Mouse (Mus musculus): ENCODE measurements at regions not wholly inside any gene's neighbourhood (a gene's known extent, or its start where the extent isn't known, plus 50 kb on each side); places are given as distances from the start of the nearest gene placed in this dataset.

DNA sequence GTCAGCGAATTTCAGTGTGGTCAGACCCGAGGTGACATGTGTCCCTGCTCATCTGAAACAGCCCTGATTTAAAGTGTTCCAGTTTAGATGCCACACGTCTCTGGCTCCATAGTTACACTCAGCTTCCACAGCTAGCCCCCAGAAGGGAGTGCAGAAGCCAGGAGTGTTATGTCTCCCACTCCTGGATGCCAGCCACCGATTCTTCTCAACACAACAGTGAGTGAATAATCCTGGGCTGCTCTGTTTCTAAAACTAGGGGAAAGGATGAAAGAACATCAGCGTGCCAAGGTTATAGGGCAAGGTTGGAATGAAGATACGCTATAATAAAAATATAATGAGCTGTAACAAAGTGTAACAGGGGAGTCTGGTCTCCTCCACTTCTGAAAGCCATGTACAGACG, 51.5 kb upstream of the Stmnd1 start:
- no peak for DNase-seq

DNA sequence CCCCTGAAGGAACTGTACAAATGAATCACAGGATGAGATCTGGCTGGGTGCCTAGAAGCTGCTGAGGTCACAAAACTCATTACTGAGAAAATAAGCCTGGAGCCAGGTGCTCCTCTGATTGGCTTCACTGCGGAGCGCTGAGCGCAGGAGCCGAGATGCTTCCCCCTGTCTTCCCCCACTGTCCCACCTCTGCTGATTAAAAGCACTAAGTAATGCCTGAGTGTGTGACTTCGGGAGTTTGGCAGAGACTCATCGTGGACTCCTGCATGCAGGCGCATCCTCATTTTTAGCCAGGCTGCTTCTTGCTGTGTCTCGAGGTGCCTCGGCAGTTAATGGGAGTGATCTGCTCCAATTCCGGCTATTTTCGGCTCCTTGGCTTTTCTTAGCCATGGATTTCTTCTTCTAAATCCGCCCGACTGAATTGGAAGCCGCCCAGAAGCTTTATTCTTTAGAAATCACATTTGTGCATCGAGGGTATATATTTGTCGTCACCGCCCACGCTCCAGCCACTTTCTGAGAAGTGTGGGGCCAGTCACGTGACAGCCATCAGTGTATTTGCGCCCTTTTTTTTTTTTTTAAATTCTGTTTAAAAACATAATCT, 55.3 kb upstream of the Stmnd1 start:
- DNase-seq = no peak

DNA sequence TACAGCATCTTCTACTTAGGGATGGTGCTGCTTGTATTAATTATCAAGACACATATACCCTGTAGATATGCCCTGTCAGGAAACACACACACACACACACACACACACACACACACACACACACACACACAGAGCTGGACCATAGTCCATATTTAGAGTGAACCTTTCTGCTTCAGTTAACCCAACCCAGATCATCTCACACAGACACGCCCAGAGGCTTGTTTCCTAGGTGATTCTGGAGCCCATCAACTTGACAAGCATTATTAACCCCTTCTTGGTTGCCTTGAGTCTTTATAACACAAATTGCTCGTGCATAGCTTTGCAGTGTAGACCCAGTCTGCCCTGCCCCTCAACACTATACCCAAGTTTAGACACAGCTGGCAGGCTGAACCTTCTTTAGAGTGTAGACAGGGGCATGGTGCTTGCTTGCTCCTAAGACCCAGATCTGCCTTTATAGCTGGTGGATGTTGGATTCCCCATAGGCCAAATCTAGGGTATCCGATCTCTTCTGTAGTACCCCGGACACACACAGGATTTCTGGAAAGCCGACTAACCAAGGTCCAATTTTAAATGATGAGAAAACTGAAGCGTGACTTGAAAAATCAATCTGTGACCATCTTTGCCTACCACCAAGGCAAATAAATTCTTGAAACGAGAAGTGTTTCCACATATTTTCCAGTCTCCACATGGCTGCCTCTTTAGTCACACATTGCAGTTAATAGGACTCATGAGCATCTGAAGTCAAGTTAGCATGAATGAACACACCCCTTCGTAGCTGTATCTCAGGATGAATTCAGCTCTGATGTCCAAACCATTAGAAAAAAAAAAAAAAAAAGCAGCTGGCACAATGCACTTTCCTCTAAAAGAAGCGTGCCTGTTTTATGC, 56.3 kb upstream of the Stmnd1 start:
- no peak for DNase-seq

DNA sequence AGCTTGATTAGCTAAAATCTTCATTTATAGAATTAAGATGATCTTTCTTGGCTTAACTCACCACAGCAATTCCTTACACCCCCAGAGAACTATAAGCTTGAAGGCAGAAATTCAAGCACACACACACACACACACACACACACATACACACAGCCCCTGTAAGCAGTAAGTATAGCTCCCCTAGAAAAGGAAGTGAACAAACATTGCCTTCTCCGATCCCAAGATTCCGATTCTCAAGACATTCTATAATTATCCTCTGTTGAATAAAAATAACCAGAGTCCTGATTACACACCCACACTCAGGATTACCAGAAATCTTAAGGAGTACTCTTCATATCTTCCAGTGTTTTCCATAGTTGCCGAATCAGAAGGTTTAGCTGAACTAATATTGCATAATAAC, 70.0 kb upstream of the Stmnd1 start:
- DNase-seq = no peak

DNA sequence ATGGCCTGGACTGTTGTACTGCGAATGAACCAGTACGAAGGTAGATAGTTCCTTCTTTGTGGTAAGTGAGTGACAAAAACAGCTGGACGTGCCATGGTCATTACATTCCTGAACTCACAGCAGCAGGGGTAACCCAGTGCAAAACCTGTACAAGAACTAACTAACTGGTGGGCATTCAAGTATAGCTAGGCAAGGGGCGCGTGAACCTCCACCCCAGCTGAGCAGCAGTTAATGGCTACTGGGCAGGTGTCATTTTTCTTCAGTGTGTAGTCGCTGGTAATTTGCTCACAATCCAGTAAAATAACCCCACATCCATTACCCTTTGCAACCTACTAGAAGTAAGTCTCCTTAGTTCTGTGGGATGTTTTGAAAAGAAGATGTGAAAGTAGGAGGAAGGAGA, 70.9 kb upstream of the Stmnd1 start:
- DNase-seq = no peak

DNA sequence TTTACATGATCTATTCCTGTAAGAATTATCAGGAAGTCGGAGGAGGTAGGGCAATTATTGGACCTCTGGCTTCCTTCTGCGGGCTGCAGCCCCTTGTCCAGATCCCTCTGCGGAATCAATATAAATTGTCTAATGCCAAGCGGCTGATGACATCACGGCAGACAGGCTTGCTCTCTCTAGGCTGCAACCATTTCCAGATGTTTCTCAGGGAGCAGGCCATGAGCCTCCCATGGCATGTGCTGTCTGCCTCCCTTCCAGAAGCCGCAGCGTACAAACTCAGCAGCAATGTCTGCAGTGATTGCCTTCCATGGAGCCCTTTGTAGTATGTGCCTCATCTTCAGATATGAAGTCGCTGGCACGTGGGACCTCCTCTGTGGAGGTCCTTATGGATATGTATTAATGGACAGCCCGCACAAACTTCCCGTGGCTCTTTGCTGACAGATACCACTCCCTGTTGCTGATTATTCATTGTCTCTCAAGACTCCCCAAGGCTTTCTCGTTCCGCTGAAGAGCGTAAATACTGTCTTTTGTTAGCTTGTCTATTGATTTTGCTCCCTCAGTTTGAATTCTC, 72.4 kb upstream of the Stmnd1 start:
- no peak for DNase-seq

DNA sequence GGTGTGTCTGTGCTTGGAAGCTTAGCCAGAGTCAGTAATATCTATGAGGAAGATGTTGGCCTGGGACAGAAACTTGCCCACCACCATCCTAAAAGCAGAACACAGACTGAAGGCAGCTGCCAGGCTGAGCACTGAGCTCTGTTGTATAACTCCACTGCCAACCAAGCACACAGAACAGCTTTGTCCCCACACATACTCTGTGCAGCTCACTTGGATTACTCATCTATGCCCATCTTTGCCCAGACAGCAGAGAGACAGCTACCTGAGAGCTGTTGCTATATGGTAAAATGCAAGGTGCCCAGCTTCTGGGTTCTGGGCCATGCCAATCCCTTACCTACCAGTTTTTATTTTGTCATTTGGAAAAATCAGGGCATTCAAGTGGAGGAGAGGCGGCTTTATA, 80.4 kb upstream of the Stmnd1 start:
- DNase-seq = no peak

DNA sequence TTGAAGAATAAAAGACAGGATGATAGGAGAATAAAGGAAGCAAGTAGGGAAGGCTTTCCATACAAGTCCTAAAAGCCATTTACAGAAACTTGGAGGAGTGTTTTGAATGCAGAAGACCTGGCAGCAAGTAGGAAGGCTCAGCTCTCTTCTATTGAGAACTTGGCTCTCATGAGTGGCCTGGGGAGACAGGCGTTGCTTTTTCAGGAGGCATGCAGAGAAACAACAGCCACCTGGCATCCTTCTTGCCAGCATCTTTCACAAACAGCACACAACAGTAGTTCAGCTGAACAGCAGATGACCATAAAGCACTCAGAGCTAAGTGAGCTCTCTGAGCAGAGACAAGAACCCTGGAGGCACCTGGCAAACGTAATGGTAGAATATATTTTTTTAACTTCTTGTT, 83.8 kb upstream of the Stmnd1 start:
- DNase-seq = no peak

DNA sequence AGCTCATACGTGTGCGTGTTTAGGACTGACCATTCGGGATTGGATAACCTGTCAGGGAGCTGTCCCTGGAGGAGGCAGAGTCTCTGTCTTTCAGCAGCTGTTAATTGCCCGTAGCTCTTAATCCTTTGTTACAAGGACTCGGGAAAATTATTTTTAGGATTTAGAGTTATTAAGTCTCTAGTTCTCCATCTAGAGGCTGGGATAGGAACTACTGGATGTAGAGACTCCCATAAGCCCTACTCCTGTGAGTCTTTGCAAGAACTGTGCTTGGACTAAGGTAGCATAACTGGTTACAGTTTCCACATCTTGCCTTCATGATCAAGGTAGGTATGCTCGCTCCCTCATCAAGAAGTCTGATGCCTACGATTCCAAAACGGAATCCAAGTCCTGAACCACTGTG, 90.7 kb upstream of the Stmnd1 start:
- no peak for DNase-seq

DNA sequence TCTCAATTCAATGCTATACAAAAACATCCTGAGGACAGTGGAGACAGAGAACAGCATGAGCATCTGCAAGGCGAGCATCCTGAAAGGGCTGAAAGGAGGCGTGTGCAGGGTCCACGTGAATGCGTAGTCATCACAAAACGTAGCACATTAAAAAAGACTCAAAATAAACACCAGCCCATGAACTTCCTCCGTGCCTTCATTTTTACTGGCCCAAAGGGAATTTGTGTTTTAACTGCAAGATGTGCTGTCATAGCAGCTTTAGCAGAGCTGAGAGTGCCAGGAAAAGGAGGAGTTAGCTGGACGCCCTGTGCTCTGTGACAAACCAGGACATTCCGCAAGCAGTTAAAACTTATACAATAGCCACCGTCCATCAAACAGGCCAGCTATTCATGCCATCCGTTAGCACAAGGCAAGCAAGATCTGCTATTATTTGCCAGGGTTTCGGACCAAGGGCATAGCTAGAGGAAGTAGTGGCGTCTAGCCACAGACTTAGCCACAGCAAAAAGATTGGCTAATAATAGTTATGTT, 92.9 kb upstream of the Stmnd1 start:
- DNase-seq = no peak

DNA sequence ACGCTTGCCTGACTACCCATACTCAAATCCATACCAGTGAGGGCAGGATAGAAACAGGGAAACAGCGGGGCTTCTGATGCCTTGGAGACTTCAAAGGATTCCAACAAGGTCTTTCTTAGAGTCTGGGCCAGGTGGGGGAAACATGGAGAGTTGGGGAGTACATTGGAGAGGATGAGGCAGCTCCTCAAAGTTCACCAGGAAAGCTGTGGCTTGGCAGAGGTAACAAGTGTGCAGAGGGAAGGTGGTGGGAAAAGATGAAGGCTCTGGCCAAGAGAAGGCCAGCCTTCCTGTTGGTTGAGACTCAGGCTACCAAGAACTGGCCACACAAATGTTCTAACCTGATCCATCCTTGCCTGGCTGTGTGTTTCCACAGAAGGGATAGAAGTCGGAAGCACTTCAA, 93.6 kb upstream of the Stmnd1 start:
- no peak for DNase-seq

DNA sequence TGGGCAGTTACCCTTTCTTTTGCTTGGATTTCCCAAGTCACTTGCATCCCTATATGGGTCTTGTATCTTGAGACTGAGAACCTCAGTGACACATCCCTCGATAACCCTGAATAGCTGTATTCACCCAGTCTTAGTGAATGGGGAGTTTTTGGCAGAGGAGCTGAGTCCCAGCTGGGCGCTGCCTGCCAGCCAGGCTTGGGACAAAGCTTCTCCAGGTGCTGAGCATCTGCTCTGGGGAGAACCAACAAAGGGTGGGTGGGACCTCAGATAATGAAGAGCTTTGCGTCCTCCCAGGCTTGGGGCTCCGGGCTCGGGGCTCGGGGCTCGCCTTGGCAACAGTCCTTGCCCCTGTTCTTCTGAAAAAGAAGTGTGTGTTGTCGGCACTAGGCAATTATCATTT, 100.4 kb upstream of the Stmnd1 start:
- no peak for DNase-seq

DNA sequence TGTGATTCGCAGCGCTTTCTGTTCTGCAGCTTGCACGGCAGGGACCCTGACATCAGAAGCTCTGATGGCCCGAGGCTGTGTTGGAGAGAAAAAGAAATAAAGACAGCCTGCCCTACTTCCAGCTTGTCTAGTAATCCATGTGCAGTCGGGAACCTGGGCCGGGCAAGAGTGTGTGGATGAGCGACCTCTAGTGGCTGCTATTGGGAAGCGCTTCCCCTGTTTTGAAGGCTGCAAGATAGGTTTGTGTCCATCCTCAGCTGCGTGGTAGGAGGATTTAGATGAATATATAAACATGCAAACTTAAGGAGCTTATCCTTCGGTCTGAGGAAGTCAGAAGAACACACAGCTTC, 111.5 kb upstream of the Stmnd1 start:
- peak; percentile 75 to 76 for DNase-seq

DNA sequence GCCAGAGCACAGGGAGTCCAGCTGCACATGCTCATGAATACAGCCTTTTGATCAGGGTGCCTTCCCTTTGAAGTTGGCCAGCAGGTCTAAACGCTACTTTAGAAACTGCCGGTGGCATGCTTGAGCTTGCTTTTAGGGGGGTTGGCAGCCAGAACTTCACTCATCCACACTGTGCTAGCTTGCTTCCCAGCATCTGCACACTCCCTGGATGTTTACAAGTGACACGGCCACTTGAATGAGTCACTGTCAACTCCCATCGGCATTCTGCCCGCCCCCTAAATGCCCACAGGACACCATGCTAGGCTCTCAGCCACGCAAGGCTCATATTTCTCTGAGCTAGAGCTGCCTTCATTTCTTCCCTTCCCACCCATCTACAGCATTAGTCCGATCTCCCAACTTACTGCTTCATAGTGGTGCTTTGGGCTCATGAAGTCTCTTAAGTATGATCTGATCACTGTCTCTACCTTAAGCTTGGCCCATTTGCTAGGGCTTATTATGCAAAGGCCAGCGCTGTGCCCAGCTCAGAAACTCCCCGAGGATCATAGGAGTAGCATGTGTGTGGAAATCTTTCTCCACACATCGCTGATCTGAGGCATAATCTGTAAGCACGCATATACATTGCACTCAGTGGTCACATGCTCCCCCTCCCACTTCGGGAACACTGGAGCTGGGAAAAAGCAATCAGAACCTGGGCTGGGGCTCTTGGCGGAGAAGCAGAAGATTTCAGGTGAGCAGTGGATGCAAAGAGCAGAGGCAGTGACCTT, 112.1 kb upstream of the Stmnd1 start:
- DNase-seq = no peak

DNA sequence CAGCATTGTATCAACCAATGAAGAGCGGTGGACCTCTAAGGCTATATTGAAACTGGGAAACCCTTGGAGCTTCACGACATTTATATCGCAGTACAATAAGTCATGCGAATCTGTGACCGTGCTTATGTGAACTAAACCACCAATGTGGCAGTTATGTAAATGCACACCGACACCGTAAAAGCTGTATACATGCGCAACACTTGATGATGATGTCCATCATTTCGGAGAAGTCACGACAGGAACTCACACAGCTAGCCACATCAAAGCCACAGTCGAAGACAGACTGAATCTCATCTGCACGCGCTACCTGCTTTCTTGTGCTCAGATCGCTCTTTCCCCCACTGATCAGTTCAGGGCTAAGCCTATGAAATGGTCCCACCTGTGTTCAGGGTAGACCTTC, 114.2 kb upstream of the Stmnd1 start:
- no peak for DNase-seq

DNA sequence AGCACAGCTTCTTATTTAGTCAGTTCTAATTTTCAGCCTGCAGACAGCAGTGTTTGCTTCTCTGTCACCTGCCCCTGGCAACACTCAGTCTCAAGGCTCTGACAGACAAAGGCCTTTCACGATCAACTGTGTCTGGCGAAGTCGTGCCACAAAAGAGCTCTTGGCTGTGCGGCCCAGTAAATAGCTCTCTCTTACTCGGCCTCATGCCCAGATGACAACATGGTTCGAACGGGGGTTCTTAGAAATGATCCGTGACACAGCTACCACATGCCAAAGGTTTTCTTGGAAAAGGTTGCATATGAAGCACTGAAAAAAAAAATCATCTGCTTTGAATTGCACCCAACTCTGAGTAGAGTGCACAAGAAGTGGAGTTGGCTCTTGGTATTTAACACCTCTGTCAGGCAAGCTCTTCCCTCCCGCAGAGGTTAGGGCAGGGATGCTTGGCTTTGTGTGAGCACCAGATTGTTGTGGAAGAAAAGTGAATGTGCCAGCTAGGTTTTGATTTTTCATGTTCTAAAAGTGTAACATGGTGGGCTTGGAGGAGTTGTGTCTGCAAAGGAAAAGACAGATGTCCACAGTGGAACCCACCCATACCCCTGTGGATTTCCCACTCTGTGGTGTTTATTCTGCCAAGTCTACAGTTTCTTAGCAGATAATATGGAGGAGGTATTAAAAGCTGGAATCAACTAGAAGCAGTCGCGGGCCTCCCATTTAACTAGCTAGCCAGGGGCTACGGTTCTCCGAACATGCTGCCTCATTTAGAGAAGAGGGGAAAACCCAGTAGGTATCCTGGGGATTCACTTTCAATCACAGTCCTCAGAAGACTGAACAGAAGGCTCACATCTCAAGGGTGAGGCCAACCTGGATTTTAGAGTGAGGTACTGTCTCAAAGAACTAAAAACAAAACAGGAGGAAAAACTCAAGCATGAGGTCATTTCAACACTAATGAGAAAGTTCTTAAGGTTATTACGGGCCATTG, 120.0 kb upstream of the Stmnd1 start:
- no peak for DNase-seq

DNA sequence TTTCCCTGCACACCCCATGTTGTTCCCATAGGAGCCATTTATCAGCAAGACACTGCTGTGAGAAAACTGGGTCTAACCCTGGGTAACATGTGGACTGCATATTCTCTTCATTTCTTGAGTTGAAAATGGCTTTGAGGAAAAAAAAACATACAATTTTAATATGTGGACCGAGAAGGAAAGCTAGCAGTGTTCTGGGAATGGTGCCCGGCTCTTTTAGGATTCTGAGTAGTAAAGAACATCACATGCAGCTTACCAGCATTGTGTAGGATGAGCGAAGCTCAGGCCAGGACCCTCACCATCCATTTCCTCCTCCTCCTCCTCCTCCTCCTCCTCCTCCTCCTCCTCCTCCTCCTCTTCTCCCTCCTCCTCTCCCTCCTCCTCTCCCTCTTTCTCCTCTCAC, 133.5 kb upstream of the Stmnd1 start:
- no peak for DNase-seq

DNA sequence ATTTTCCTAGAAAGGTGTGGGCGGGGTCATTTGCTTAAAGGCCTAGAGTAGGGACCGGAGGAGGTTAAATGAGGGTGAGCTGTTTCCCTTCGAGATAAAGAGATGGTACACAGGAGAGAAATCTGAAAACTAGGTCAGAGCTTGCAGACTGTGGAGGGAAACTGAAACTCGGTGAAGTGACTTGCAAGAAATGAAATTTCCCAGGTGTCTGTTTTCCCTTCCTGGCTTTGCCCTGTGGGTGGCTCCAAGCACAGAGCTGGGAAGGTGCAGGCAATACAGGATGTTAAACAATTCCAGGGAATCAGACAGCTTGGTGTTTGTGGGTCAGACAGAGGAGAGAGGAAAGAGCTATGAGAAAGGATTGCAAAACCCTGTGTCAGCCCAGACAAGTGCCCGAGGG, 134.3 kb upstream of the Stmnd1 start:
- no peak for DNase-seq

DNA sequence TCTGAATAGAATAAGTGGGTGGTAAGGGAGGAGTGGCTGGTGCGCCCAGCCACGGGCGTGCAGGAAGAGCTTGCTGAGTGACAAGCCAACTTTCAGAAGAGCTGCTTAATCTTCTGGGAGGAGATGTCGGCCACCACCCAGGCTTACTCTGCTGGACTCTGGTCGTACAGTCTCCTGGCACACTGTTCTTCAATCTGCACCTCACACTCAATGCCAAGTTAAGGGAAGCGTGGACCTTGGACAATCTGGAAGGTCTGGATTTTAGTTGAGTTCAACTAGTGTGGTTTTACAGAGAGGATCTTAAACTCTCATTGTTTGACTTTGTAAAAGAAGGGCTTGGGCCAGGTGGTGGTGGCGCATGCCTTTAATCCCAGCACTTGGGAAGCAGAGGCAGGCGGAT, 138.1 kb upstream of the Stmnd1 start:
- DNase-seq = no peak

DNA sequence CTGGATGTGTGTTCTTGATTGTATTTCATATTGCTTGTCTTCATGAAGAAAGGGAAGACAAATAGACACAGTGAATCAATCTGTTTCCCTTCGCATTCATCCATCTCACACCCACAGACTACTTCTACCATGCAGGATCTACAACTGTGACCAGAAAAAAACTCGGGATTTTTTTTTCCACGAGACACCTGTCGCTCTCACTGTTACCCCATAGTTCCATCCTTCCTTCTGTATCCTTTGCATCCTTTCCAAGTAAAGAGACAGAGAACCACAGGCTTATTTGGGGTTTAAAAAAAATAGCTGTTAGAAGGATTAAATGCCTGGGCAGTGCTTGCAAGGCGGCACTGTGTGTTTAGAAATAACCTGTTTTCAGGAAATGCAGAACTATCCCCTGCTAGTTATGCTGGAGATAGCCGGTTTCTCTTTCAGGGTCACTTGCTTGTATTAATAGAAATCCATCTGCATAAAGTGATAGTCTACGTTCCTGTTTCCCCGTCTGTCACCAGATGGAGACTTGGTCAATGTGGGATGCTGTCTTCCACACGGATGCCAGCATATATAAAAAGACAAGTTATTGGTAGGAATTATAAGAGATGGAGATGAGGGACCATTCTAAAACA, 144.2 kb upstream of the Stmnd1 start:
- no peak for DNase-seq

DNA sequence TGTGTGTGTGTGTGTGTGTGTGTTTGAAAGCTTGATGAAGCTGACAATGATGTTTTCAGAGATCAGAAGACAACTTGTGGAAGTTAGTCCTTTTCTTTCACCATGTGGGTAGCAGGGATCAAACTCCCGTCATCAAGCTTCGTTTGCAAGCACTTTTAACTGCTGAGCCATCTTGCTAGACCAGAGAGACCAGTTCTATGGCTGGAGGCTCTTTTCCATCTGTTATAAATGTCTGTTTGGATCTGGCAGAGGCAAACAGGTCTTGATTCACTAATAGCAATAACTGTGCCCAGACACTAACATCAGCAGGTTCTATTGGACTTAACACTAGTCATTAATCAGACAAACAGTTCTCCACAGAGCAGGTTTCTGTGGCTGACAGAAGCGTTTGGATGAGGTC, 150.1 kb upstream of the Stmnd1 start:
- no peak for DNase-seq

DNA sequence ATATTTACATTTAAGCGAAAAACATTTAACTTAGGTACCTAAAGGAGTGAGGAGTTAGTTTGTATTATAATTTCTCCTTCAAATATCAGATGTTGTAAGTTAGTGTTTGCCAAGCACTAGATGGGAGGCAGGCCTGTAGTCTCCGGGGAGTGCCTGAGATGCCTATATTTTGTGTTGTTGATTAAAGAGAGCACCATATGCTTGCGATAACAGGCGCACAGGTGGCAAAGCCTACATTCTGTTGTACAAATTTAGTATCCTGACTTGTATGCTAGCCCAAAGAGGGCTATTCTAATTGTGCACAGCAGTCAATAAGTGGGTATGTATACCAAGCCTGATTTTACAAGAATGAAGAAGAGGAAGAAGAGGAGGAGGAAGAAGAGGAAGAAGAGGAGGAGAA, 151.8 kb upstream of the Atxn1 start:
- DNase-seq = no peak
